Mouse (Mus musculus) thymus, postnatal 4 days (tissue): ENCODE results near the gene Pum1.
"Not testable (repeated sequence)": the region's sequence is repeated elsewhere in the genome, so short reads cannot be mapped to it uniquely, and the experiment has no call there.

Experiments
- DNase-seq: peaks from one replicate; pipeline ENCODE4 v3.0.0; 2021

The Pum1 gene

DNA sequence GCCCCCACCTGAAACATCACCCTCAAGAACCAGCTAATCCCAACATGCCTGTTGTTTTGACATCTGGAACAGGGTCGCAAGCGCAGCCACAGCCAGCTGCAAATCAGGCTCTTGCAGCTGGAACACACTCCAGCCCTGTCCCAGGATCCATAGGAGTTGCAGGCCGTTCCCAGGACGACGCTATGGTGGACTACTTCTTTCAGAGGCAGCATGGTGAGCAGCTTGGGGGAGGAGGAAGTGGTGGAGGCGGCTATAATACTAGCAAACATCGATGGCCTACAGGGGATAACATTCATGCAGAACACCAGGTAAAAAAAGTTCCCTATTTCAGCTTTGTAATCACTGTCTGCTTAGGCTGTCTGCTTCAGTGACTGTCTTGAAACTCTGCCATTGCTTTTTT lies 5.9 kb downstream of the Pum1 start:
- no peak for DNase-seq

DNA sequence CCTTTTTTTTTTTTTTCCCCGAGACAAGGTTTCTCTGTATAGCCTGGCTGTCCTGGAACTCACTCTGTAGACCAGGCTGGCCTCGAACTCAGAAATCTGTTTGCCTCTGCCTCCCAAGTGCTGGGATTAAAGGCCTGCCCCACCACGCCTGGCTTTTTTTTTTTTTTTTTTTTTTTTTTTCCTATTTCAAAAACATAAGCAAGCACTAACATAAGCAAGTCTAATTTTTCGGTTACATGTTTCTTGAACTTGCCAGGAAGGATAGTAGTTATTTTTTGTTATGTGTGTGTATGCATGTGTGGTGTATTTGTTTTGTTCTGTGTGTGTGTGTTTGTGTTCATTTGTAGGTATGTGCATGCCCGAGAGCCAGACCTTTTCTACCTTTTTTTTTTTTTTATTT lies 6.9 kb downstream of the Pum1 start:
- DNase-seq = not testable (repeated sequence)

DNA sequence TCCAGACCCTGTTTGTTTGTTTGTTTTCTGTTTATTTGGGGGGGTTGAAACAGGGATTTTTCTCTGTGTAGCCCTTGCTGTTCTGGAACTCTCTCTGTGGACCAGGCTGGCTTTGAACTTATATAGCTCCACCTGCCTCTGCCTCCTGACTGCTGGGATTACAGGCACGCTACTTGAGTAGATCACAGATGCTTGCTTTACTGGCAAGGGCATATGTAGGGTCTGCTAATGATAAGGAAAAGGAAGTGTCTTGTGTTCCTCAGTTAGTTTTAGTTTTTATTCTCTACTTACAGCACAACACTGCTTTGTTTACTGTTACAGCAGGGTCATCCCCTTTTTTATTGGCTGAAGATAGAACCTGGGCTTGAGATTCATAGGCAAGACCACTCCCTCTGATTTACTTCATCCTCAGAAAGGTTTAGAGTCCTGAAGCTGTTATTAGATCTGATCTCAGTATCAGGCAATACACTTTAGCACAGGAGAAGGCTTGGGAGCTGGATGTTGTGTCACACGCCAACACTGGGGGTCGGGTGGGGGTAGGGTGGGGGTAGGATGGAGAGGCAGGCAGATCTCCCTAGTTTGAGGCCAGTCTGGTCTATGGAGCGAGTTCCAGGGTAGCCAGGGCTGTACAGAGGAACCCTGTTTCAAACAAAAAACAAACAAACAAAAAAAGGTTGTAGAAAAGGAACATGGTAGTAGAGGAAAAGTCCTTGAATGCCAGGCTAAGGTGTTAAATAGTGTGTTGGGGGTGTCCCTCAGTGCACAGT lies 8.1 kb downstream of the Pum1 start:
- DNase-seq = no peak

DNA sequence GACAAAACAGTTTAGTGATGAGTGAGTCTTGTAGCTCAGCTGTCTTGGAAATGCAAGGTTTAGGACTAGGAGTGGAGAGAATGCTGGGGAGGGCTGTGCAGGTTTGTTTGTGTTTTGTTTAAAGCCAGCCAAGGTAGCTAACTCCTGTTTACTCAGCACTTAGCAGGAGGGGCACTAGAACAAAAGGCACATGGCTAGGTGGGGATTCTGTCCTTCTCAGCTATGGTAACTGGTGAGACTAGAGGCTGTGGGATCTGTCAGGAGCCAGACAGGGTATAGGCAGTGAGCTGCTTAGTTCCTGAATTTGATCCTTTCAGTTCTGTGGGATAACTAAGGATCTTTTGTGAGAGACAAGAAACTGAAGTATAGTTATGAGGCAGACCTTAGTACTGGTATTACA lies 9.0 kb downstream of the Pum1 start:
- DNase-seq = no peak

DNA sequence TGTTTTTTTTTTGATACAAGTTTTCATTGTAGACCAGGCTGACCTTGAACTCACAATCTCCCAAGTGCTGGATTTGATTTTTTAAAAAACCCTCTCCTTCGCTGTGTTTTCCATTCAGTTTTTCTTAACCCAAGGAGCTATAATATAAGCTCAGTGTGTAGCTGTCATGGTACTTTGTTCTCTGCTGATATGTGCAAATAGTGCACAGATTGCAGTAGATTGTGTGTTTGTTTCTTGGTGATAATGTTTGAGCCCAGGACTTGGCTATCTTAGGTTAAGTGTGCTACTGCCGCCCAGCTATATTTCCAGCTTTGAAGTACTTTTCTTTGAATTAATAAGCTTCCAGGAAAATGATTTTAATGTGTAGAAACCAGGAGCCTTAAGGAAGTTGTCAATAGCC lies 13.6 kb downstream of the Pum1 start:
- DNase-seq = no peak

DNA sequence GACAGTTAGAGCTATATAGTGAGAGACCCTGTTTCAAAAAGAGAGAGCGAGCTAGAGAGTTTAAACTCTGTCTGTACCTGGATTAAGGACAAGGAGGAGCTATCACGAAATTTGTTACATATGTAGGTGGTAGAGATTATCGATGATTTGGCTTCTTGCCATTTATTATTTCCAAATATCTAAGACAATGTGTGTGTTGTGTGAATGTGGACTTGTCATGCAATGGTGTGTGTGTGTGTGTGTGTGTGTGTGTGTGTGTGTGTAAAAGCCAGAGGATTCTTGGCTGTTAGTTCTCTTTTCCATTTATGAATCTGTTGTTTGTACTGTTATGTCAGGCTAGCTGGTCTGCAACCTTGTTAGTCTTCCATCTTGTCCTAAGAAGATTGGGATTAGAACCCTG lies 15.0 kb downstream of the Pum1 start:
- DNase-seq = no peak

DNA sequence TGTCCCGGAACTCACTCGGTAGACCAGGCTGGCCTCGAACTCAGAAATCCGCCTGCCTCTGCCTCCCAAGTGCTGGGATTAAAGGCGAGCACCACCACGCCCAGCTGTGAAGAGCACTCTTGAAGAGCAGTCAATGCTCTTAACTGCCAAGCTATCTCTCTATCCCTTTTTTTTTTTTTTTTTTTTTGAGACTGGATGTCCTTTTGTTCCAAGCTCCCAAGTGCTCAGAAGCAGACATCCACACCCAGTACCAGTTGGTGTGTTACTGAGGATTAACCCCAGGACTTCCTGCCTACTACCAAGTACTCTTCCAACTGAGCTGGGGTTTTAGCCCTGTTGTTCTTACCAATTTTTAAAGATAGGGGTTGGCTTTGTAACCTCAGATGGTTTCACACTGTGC lies 17.6 kb downstream of the Pum1 start:
- no peak for DNase-seq

DNA sequence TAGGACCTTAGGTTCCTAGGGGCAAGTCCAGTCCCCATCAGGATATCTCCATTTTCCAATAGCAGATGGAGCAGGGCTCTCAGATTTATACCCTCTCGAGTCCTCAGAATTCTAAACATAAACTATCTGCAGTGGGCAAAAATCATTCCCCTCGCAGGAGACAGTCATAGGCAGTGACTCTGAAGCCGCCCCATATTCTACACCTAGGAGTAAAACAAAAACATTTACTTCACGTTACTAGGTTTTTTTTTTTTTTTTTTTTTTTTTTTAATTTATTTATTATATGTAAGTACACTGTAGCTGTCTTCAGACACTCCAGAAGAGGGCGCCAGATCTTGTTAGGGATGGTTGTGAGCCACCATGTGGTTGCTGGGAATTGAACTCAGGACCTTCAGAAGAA lies 19.9 kb downstream of the Pum1 start:
- DNase-seq = not testable (repeated sequence)

DNA sequence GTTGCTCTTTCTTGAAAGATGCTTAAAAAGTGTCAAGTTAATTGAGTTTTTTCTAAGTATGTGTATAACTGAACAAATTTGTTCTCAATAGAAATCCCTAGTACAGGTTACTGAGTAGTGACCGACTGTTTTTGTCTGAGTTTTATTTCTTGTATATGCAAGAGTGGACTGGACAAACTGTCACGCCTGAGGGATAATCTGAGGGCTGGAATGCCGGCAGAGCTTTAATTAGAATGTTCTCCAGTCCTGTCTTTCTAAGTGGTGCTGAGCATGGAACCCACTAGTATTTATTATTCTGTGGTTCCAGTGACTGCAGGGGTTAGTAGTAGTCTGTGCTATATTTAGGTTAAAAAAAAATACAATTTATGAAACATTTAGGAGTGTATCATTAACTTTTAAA lies 30.8 kb downstream of the Pum1 start:
- DNase-seq = no peak

DNA sequence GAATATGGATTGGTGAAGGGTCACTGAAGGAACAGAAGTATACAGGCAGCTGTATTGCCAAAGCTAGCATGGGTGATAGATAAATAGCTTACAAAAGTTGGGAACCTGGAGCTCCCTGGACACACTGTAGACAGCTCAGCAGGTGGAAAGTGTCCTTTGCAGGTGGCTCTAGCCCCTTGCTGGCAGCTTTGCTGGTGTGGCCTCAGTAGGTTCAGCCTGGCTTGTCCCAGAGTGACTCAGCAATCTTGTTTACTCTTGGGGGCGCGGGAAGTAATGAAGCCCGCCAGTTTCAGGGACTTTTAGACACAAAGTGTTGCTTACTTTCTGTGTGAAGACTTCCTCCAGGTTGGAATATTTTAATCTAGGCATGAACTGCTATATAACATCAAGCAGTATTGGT lies 31.9 kb downstream of the Pum1 start:
- DNase-seq = no peak

DNA sequence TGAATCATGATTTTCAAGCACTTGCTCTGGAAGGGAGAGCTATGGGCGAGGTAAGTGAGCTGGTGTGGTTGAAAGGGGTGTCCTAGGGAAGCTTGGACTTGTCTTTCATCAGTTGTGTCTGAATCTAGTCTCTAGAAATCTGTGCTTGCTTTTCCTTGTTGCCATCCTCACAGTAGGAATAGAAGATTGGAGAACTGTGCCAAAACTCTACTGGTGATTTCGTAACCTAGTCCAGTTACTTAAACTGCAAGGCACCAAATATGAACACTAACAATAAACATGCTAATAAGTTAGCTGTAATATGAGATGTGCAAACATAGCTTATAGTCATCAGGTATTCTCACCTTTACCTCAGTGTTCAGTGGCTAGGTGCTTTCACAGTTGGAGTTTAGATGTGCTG lies 37.9 kb downstream of the Pum1 start:
- DNase-seq = no peak

DNA sequence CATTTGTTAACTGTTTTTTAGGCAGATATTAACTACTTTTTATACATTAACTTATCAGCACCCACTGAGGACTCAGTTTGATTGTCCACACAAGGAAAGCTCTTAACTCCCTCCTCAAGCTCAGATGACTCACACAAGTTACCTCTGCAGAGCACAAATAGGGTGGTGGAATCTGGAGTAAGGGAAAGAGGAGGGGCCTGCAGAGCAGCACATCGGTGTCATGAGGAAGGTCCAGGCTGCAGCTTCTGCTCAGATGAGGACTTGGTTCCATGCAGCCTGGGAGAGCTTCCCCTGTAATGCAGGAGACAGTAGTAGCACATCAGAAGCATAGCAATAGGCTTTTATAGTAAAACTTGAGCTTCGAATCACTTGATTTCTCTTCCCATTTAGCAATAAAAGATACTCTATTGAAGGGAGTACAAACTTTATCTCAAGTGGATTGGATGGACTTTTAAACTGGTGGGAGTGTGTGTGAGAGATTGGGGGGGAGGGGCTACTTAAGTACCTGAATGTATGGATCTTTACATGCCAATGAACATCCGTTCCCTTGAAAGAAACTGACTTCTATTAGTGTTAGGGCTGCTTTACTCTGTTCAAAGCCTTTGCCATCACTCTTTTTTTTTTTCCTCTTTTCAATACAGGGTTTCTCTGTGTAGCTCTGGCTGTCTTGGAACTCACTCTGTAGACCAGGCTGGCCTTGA lies 39.9 kb downstream of the Pum1 start:
- DNase-seq = no peak

DNA sequence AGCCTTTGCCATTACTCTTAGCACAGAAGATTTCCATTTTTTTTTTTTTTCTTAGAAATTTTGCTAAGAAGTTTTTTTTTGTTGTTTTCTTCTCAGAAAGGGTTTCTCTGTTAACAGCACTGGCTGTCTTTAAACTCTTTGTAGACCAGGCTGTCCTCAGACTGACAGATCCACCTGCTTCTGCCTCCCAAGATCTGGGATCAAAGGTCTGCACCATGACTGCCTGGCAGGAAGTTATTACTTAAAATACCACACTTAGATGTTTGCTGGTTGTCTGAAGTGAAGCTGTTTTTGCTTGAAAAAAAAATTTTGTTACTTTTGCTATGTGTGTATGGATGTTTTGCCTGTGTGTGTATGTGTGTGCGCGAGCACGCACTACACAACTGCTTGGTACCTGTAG lies 40.5 kb downstream of the Pum1 start:
- no peak for DNase-seq

DNA sequence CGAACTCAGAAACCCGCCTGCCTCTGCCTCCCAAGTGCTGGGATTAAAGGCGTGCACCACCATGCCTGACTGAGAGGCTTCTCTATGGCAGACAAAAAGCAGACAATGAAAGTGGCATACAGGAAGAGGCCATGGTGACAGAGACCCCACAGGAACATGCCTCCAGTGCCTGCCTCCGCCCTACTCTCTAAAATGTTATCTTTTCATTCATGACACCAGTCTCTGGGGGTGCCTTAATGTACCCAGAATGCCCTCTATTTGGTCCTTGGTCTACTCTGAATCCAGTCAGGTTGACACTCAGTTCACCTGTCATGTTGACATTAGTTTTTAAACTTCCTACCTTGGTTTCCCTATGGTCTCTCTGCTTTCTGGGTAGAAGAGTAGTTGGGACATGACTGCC lies 41.5 kb downstream of the Pum1 start:
- no peak for DNase-seq

DNA sequence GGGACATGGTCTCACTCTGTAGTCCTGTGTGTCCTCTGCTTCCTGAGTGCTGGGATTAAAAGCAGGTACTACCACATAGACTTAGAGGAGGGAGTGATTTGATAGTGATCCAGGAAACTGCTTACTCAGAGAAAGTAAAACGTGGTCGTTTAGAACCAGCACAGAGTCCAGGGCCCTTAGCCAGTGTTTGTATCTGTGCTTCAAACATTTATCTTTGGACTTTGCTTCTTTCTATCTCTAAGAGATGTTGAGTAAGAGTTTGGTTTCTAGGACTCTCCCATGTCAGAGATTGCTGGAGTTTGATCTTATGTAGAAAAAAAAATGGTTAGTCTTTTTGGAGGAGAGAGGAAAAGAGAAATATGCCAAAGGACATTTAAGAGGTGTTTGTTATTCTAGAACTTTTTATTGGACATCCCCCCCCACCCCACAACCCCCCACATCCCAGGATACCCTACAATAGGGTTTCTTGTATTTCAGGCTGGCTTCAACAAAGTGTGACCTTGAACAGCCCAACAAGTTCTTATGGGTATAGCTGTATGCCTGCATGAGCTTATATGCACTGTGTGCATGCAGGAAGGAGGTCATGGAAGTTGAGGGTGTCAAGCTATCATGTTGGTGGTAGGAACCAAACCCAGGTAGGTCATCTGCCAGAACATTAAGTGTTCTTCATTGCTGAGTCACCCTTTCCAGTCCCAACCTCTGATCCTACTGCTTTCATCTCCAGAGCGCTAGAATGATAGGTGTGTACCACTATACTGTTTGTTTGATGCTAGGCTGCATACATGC lies 43.3 kb downstream of the Pum1 start:
- no peak for DNase-seq

DNA sequence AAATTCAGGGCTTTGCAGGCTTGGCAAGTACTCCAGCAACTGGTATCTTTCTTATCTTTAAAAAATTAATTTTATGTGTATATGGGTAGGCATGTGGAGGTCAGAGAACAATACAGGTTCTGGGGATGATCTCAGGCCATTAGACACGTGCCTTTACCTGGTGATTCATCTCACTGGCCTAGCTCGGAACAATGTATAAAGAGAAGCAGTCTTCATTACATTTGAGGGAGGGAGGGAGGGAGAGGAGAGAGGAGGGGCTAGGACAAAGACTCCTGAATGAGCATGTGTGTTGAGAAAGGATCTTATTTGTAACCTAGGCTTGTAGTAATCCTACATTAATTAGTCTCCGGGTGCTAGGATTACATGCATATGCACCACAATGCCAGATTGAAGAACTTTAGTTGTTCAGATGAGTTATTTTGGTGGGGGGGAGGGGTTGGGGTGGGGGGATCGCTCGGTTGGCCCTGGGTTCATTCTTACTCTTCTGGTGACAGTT lies 48.3 kb downstream of the Pum1 start:
- DNase-seq = no peak

DNA sequence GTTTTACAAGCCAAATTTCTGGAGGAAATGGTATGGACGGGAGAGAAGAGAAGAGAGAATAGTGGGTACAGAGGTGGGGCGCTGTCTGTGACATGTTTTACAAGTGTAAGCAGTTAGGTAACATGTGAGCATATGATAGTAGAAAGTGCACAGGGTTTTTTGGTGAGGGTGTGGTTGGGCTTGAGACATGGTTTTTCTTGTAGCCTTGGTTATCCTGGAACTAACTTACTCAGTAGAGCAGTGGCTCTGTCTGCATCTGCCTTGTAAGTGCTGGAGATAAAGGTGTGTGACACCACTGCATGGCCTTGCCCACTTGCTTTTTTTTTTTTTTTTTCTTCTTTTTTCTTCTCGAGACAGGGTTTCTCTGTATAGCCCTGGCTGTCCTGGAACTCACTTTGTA lies 49.2 kb downstream of the Pum1 start:
- no peak for DNase-seq

DNA sequence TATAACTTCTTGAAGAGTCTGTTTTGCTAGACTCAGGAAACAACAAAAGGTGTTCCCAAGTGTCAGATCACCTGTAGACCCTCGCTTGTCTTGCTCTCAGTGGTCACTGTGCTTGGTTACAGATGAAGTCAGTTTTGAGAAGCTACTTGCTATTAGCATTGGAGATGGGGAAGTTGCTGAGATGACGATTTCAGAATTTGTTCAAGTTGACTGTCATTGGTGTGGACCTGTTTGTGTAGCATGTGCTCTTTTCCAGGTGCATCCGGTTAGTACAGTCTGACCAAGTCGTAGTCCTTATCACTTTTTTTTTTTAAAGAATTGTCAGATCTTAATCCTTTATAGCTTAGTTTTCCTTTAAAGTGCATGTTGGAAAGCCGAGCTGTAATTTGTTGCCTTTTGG lies 50.3 kb downstream of the Pum1 start:
- DNase-seq = no peak

DNA sequence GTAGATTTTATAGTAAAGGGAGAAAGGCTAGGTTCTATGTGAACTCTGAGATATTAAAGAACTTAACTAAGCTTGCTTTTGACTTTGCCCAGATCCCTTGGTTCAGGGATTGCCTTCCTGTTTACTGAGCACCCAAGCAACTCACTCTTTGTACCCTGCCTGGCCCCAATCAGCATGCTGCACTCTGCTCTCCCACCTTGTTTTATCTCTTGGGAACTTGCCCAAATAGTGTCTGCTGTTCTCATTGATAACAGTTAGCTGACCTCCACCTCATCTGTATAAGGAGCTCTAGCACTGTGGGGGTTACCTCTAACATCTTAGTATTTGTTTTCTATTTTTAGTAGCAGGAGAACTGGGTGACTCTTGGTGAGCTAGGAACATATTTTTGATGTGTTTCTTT lies 52.0 kb downstream of the Pum1 start:
- DNase-seq = no peak

DNA sequence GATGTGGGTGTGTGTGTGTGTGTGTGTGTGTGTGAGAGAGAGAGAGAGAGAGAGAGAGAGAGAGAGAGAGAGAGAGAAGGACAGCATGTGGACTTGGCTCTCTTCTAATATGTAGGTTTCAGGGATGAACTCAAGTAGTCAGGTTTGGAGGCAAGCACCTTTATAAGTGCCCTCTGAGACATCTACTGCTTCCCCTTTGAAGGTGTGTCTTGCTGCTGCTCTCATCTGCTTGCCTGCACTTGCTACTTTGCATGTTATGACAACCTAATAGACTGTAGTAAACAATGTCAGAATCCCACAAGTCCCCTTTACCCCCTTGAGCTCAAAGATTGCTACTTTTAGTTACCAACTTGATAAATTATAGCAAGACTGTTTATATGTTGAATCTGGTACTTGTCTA lies 52.5 kb downstream of the Pum1 start:
- no peak for DNase-seq

DNA sequence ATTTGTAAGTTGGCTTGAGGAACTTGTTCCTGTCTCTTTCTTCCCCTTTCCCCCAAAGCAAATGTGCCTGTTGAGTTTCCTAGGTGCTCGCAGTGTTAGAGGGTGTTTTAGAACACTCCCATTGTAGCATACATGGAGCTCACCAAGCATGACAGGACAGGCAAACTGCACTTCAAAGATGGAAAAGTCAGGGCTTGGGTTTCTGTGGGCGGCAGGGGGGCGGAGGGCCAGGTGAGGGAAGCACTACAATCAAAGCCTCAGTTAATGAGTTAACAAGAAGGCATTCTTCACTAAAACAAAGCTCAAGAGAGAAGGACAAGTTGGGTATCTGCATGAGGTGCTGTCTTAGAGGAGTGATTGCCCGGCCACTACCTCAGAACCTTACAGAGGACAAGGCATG lies 56.2 kb downstream of the Pum1 start:
- DNase-seq = no peak

DNA sequence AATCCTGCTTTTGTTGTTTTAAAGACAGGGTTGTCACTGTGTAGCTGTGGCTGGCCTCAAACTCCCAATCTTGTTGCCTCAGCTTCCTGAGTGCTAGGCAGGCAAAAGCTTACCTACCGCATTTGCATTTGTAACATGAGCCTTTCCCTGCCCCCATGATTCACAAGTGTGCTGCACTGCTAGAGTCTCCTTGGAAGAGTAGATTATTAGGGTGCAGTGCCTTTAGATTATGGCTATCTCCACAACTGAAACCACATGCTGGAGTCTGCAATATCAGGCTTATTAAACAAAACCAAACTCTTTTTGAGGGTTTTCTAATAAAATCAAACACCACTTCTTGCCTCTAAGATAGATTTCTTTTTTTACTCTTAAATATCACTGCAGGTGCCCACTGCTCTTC lies 59.5 kb downstream of the Pum1 start:
- no peak for DNase-seq

DNA sequence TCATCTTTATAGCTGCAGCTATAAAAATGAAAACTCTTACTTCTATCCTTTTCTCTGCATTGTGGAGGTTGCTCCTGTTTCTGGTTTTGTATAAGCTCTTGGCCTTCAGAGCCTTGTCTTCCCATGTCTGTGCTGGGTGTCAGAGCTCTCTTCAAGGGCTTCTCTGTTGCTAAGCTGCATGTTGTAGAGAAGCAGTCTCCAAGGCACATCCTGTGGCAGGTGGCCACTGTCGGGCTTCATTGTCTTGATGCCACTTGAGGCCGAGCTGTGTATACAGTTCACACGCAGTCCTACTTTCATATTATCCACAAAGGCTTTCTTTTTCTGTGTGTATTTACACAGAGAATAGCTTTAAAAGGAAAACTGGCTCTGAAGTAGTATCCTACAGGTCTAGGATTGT lies 63.0 kb downstream of the Pum1 start:
- no peak for DNase-seq

DNA sequence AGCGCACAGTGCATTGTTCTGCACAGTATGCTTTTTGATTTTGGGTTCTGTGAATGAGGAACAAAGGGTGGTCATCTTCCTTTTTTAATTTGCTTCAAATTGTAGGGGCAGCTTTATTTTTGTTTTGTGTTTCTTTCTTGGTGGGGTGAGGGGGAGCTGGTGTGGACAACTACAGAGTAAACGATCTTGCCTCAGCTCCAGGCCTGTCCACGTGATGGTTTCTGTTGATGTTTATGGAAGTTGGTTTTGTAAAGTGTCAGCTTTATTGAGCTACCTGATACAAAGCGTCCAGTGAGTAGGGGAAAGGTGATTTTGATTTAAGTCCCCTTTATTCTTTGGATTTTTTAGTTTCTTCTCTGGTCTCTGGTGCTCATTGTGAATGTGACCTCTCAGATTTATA lies 72.8 kb downstream of the Pum1 start:
- no peak for DNase-seq
